Mouse (Mus musculus) T-helper 17 cell (primary cell): ENCODE measurements around the gene Fli1.

Experiments
- in situ Hi-C, 2 experiments: fragments of 300-600 bp; cut with MboI, MseI; formaldehyde crosslinking; loops; 1 replicate in 1 of 2; 2 replicates in 1 of 2; pipeline ENCODE4 v1.15.1; 2025; ENCODE audit warnings: high pct_unique_total_duplicates in 2 of 2

Gene Fli1

GRCm38 (mm10) chr9:32542212-32543039, at the start of gene Fli1:
TSS of gene Fli1 (minus strand) at chr9:32542861.
- in situ Hi-C loops, result loop anchor here in 1 of 2 experiments (5.0 to 10.0 kb wide), 3 partner anchors 40 to 128 kb away; no protein-coding TSS in a partner anchor

DNA sequence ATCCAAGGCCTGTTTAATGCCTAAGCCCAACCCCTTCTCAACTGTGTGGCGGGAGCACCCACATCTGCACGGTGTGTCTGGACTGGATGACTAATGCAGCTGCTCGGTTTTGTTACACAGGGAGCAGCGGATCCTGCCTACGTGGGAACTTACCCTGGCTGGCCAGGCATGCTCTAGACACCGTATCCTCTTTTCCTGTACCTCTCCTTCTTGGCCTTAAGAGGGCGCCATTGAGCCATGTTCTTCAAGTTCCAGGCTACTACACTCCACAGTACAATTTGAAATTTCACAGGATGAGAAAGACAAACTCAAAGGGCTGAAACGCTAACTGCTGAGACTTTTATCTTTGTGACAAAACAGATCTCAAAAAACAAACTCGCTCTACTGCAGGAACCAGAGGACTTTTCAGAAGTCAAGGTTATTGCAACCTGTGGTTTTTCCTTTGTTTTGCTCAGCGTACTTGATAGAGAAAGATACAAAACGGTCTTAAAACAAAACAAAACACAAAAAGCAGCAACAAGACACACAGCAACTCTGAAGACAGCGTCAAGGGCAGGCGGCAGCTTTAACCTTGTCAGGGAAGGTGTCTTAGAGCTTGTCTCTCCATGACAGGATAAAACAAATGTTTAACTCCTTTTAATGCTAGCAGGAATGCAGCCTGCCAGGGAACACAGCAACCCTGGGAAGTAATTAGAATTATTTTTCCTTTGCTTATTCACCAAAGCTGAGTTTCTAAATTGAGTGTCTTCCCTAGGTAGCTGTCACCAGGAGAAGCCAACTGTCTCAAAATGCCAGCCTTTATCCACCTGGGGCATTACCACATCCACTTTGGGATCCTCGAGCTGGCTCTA, 49.3 kb upstream of the Fli1 start:
- in situ Hi-C loops, result loop anchor here (5.0 to 25.0 kb wide), 5 partner anchors 123 to 350 kb away; no protein-coding TSS in a partner anchor

DNA sequence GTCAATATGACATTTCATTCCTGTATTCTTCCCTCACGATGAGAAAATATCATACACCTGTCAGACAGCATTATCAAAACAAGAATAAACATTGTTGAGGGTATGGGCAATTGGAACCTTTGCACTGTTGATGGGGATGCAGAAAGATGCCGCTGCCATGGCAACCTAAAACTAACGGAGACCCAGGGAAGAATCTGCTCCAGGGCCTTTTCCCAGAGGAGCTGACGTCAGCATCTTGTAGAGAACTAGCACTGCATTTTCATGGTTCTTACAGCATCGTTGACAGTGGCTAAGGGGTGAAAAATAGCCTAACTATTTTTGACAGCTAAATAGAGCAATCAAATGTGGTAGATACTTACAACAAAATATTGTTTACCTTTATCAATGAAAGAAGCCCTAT, 47.9 kb upstream of the Fli1 start:
- in situ Hi-C loops, result loop anchor here (5.0 to 25.0 kb wide), 5 partner anchors 124 to 352 kb away; no protein-coding TSS in a partner anchor

DNA sequence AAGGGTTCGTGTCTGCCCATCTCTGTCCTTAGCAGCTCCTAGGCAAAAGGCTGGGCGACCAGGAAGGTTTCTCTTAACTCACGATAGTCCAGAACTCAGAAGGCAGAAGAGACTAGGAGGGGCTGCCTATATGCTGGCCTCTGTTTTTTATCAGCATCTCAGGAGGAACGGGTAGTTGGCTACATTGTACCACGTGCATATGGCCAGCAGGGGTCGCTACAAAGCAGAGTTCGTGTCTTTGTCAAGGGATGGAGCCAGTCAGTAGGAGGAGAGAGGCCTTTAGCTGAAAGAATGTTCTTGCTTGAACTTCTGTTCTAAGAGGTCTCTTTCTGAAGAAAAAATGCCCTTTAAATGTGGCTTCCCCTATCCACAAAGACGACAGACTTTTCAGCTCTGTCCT, 47.2 kb upstream of the Fli1 start:
- in situ Hi-C loops, result loop anchor here (5.0 to 25.0 kb wide), 7 partner anchors 125 to 642 kb away; no protein-coding TSS in a partner anchor

DNA sequence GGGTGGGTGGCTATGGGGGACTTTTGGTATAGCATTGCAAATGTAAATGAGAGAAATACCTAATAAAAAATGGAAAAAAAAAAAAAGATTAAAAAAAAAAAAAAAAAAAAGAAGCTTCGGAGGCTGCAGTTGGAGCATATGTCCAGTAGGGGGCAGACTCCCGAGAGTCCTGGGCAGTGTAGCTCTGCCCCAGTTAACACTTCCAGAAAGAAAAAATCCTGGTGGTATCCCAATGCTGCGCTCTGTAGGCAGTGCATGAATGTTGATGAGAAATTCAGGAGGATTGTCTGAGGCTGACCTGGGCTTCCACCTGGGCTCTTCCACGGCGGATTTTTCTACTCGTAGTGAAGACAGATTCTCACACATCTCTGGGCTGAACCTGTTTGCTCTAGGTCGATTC, 42.7 kb upstream of the Fli1 start:
- in situ Hi-C loops, result loop anchor here (5.0 to 25.0 kb wide), 3 partner anchors 352 to 647 kb away; no protein-coding TSS in a partner anchor

DNA sequence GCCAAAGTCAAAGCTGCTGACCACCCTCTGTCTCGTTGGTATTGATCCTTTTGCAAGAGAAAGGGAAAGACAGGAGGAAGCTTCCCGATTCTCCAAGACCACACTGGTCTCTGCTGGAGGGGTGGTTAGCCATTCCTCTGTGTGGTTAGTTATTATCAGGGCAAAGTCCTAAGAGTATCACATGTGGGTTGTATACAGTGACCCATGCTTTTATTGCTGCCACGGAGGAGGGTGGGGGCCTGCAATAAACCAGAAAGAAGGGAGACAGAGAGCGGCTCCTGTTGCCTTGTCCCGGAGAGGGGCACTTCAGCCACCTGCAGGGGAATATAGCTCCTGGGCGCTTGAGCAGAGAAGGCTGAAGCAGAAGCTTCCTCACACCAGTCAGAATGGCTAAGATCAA, 41.2 kb upstream of the Fli1 start:
- in situ Hi-C loops, result loop anchor here (5.0 to 25.0 kb wide), 2 partner anchors 353 to 663 kb away; no protein-coding TSS in a partner anchor

- in situ Hi-C loops, result loop anchor here (5.0 to 25.0 kb wide), 2 partner anchors 355 to 665 kb away; no protein-coding TSS in a partner anchor
These were observed 39.4 kb upstream of the Fli1 start for GRCm38 (mm10) chr9:32581851-32582573.

GRCm38 (mm10) chr9:32578411-32578810, 35.8 kb upstream of the Fli1 start:
- in situ Hi-C loops, result loop anchor here in 1 of 2 experiments (25.0 kb wide), 1 partner anchor 359 kb away; no protein-coding TSS in a partner anchor

DNA sequence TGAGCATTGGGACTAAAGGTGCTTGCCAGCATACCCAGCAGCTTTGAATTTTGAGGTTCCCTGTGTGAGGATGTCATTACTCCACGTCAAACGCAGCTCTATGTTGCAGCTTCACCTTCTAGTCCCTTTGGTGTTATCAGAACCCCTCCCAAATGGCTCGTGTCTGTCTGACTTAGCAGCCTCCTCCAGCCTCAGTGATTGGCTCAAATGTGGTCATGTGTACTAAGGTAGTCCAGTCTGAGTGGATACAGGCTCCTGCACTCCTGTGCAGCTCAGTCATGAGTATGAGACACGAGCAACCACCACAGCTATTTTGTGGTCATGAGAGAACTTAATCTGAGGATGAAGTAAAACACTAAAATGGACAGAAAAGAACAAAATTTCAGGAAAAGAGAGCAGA, 31.0 kb upstream of the Fli1 start:
- in situ Hi-C loops, result loop anchor here in 1 of 2 experiments (25.0 kb wide), 2 partner anchors 311 to 711 kb away; no protein-coding TSS in a partner anchor

GRCm38 (mm10) chr9:32571676-32572075, 29.0 kb upstream of the Fli1 start:
- in situ Hi-C loops, result loop anchor here in 1 of 2 experiments (25.0 kb wide), 2 partner anchors 309 to 709 kb away; no protein-coding TSS in a partner anchor

- in situ Hi-C loops, result loop anchor here in 1 of 2 experiments (25.0 kb wide), 2 partner anchors 308 to 708 kb away; no protein-coding TSS in a partner anchor
These were observed 27.9 kb upstream of the Fli1 start for GRCm38 (mm10) chr9:32570547-32570946.

DNA sequence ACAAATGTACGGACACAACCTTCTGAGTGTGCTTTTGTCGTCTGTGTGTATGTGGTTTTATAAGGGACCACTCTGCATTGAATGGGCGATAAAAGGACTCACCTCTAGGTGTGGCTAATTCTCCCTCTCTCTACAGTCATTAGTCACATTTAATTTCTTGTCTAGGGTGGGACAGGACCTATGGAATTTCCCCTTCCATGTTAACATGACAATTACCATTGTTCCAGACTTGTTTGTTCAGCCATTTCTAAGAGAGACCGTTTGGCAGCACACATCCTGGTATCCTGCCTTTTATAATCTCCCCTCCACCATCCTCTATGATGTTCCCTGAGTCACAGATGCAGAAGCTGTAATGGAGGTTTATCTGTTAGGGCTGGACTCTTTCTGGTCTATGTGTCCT, 26.6 kb upstream of the Fli1 start:
- in situ Hi-C loops, result loop anchor here in 1 of 2 experiments (25.0 kb wide), 2 partner anchors 307 to 707 kb away; no protein-coding TSS in a partner anchor

GRCm38 (mm10) chr9:32567603-32568002, 24.9 kb upstream of the Fli1 start:
- in situ Hi-C loops, result loop anchor here in 1 of 2 experiments (25.0 kb wide), 2 partner anchors 305 to 705 kb away; no protein-coding TSS in a partner anchor

DNA sequence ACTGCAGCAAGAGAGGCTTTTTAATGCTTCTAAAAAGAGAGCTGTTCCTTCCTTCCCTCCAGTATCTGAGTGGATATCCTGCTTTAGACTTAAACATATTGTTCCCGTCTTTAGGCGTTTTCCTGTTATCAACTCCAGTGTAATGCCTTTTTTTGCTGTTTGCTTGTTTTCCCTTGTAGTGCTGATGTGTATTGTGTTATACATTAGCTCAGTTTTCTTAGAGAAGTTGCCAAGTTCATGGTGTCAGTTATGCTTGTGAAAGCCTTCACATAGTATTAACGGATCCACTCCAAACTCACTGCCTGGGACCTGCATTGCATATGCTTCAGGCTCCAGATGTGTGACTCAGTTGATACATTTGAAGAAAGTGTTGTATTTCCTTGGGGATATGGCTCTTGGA, 22.6 kb upstream of the Fli1 start:
- in situ Hi-C loops, result loop anchor here in 1 of 2 experiments (25.0 kb wide), 2 partner anchors 303 to 703 kb away; no protein-coding TSS in a partner anchor

- in situ Hi-C loops, result loop anchor here in 1 of 2 experiments (25.0 kb wide), 2 partner anchors 301 to 701 kb away; no protein-coding TSS in a partner anchor
These were observed 20.2 kb upstream of the Fli1 start for GRCm38 (mm10) chr9:32562837-32563236.

DNA sequence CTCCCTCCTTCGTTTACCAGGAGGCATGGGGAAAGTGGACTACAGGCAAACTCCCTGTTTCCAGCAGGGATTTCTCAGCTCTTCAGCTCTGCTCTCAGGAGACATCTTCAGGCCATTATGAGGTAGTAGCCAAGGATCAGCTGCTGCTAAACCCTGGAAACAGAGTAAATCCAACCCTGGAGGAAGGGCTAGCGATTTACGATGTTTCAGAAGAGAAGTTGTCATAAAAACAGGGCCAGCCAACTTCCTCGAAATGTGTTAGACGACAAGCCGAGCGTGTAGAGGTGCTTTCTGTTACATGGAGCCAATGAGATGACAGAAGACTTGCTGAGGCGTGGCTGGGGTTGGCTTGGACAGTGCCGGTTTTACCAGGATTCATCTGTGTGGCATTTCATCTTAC, 19.7 kb upstream of the Fli1 start:
- in situ Hi-C loops, result loop anchor here in 1 of 2 experiments (25.0 kb wide), 2 partner anchors 300 to 700 kb away; no protein-coding TSS in a partner anchor

GRCm38 (mm10) chr9:32561190-32561890, 18.7 kb upstream of the Fli1 start:
- in situ Hi-C loops, result loop anchor here in 1 of 2 experiments (25.0 kb wide), 2 partner anchors 299 to 699 kb away; no protein-coding TSS in a partner anchor

GRCm38 (mm10) chr9:32559859-32560258, 17.2 kb upstream of the Fli1 start:
- in situ Hi-C loops, result loop anchor here (10.0 to 25.0 kb wide), 3 partner anchors 298 to 905 kb away; no protein-coding TSS in a partner anchor

DNA sequence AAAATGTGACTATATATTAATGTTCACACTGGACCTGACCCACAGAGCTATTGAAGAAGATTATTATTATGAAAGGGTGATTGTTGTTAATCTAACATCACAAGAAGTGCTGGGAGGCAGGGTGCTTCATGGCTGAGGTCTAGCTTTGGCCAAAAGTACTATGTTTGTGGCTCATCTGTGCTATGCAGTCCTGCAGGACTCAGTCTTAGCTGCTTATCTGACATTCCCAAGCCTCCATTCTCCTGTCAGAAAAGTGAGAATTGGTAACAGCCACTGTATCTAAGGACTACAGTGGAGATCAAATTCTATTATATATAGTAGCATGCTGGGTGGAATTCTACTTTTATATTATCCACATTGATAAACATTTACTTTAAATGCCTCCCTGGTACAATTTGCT, 16.8 kb upstream of the Fli1 start:
- in situ Hi-C loops, result loop anchor here (10.0 to 25.0 kb wide), 3 partner anchors 297 to 905 kb away; no protein-coding TSS in a partner anchor
